9 mouse cellular contexts compared by ENCODE assay signal in the genomic region with DNA sequence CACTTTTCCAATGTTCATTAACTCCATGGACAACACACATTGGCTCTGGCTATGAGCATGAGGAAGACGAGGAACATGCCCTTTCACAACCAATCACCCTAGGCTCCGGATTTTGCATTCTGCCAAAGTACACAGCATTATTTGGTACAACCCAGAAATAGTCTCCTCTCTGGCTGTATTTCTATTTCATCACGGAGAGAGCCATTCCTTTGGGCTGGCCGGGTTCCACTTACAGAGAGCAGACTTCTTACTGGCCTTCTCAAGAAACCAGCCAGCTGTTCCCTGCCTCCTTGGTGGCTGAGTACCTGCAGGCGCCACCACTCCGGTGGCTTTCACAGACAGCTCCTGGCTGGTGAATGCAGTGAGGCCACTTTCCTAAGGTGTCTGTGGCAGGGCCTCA. TPM values are rescaled to one million over a fixed set of nuclear protein-coding genes. Genes with fewer than 3 reads are reported as not detected.
A peak's percentile ranks its signal among the peaks of the same experiment; 100 is the strongest.
DNase-seq lines count a peak whose midpoint lies in the region; ATAC-seq lines count a peak whose summit lies in the region.
"Had no signal": no experiment of that assay in that cellular context is flagged by ENCODE, and none has a peak within 500 bp of the region (broad histone marks: within the 10 kb centered on the region; RNA-seq: fewer than 3 reads in every experiment).

A gene (plus strand): TSS at position 330 of the 400 bp plus-strand sequence.

- no peak within 1 kb of the TSS for H3K27ac ChIP-seq in heart, embryonic 13.5 days (replicated peaks)
- H3K27ac ChIP-seq in heart, embryonic 10.5 days, result no peak within 1 kb of the TSS
- no peak within 1 kb of the TSS for H3K27ac ChIP-seq in intestine, embryonic 15.5 days
- H3K27ac ChIP-seq in liver, embryonic 15.5 days (replicated peaks), result no peak within 1 kb of the TSS

- DNase-seq in heart, embryonic 10.5 days (ENCODE audit: low spot score), result no peak
- DNase-seq in cerebellum, adult 8-10 months, result peak; percentile 42
- no peak for DNase-seq in Muller cell, postnatal 12 days (ENCODE audit: inconsistent ontology term)
- DNase-seq in gastrocnemius, postnatal 10 days, result no peak
- DNase-seq in heart, postnatal 10 days, result no peak

- no peaks in the 10 kb centered on the region for H3K9me3 ChIP-seq in heart, embryonic 13.5 days
- H3K9me3 ChIP-seq in heart, embryonic 10.5 days, result no peaks in the 10 kb centered on the region
- no peaks in the 10 kb centered on the region for H3K9me3 ChIP-seq in intestine, embryonic 15.5 days
- no peaks in the 10 kb centered on the region for H3K9me3 ChIP-seq in liver, embryonic 15.5 days (replicated peaks)

- ATAC-seq in heart, embryonic 13.5 days (ENCODE audit: extremely low read depth, insufficient number of reproducible peaks, low FRiP score, low TSS enrichment), result no peak
- 0 out of 2 replicates have a peak, but pooled peaks have one; percentile 10 for ATAC-seq in intestine, embryonic 15.5 days
- ATAC-seq in liver, embryonic 15.5 days (ENCODE audit: insufficient read depth), result no peak

- H3K4me3 ChIP-seq in heart, embryonic 13.5 days, result peak within 1 kb of the TSS; percentile 46; the same call in 1 of the 2 replicates
- H3K4me3 ChIP-seq in heart, embryonic 10.5 days, result no peak within 1 kb of the TSS; the same call in 1 of the 2 replicates
- no peak within 1 kb of the TSS; the same call in 1 of the 2 replicates for H3K4me3 ChIP-seq in intestine, embryonic 15.5 days (replicated peaks)
- H3K4me3 ChIP-seq in liver, embryonic 15.5 days (replicated peaks), result no peak within 1 kb of the TSS

- peak within 1 kb of the TSS; percentile 68; the same call in 1 of the 2 replicates for H3K4me2 ChIP-seq in heart, embryonic 13.5 days
- H3K4me2 ChIP-seq in intestine, embryonic 15.5 days (replicated peaks), result peak within 1 kb of the TSS; percentile 80
- H3K4me2 ChIP-seq in liver, embryonic 15.5 days, result peak within 1 kb of the TSS; percentile 60

- WGBS in heart, embryonic 13.5 days, result 54% methylated on average over 6 of the region's 6 CpGs
- WGBS in heart, embryonic 10.5 days, result 61% methylated on average over 6 of the region's 6 CpGs
- 56% methylated on average over 6 of the region's 6 CpGs for WGBS in intestine, embryonic 15.5 days
- WGBS in liver, embryonic 15.5 days (ENCODE audit: insufficient replicate concordance), result 50% methylated on average over 6 of the region's 6 CpGs

- peaks cover 68% of the 10 kb centered on the region for H3K27me3 ChIP-seq in heart, embryonic 13.5 days (replicated peaks)
- peaks cover 66% of the 10 kb centered on the region for H3K27me3 ChIP-seq in heart, embryonic 10.5 days (ENCODE audit: insufficient read depth, poor library complexity, severe bottlenecking)
- peaks cover 29% of the 10 kb centered on the region for H3K27me3 ChIP-seq in intestine, embryonic 15.5 days (replicated peaks)
- H3K27me3 ChIP-seq in liver, embryonic 15.5 days, result peaks cover 66% of the 10 kb centered on the region

- intact Hi-C loops in heart, postnatal 10 days (cut with DNase I), result loop anchor here (5.0 kb wide), 2 partner anchors 40 to 280 kb away; no protein-coding TSS in a partner anchor

- peaks cover 4% of the 10 kb centered on the region for H3K36me3 ChIP-seq in heart, embryonic 13.5 days
- H3K36me3 ChIP-seq in heart, embryonic 10.5 days, result peaks cover 9% of the 10 kb centered on the region
- H3K36me3 ChIP-seq in intestine, embryonic 15.5 days, result no peaks in the 10 kb centered on the region
- H3K36me3 ChIP-seq in liver, embryonic 15.5 days (replicated peaks), result no peaks in the 10 kb centered on the region

- no peak within 1 kb of the TSS for H3K9ac ChIP-seq in heart, embryonic 13.5 days
- H3K9ac ChIP-seq in intestine, embryonic 15.5 days, result no peak within 1 kb of the TSS; the same call in 1 of the 2 replicates
- no peak within 1 kb of the TSS for H3K9ac ChIP-seq in liver, embryonic 15.5 days

- peaks cover 22% of the 10 kb centered on the region for H3K4me1 ChIP-seq in heart, embryonic 13.5 days
- H3K4me1 ChIP-seq in heart, embryonic 10.5 days, result peaks cover 22% of the 10 kb centered on the region
- H3K4me1 ChIP-seq in intestine, embryonic 15.5 days (replicated peaks), result peaks cover 21% of the 10 kb centered on the region
- H3K4me1 ChIP-seq in liver, embryonic 15.5 days (replicated peaks), result peaks cover 16% of the 10 kb centered on the region

RNA-seq across cellular contexts. Expression of the gene that starts here (rescaled TPM):
- 0.28 and 0.60 TPM in 2 replicates for polyA plus RNA-seq in heart, embryonic 13.5 days (2015; fragmentation: Nextera tagmentation; extraction: Ambion mirVana)
- 0.51 and 2.4 TPM in 2 replicates for polyA plus RNA-seq in heart, embryonic 10.5 days (2016; fragmentation: Nextera tagmentation; extraction: Ambion mirVana)
- polyA plus RNA-seq in intestine, embryonic 15.5 days (2015; fragmentation: Nextera tagmentation; extraction: Ambion mirVana), result 2.9 and 3.7 TPM in 2 replicates
- polyA plus RNA-seq in liver, embryonic 15.5 days (2015; fragmentation: Nextera tagmentation; extraction: Ambion mirVana), result 1.6 and 1.7 TPM in 2 replicates
- total RNA-seq in gastrocnemius, postnatal 10 days (2021), result under 1 TPM in 1 of 2 experiments, not detected in 1; 0.63 TPM
- under 1 TPM; 0.20 to 0.91 TPM for total RNA-seq in heart, postnatal 10 days (2021)
- total RNA-seq: G1E had no signal
- polyA plus RNA-seq: G1E had no signal
